Mouse (Mus musculus): ENCODE measurements at regions not wholly inside any gene's neighbourhood (a gene's known extent, or its start where the extent isn't known, plus 50 kb on each side); places are given as distances from the start of the nearest gene placed in this dataset.

GRCm38 (mm10) chr11:24423278-24423677, 345.4 kb downstream of the Bcl11a start:
- TF ChIP-seq CTCF (IDR thresholded peaks at IDR 0.05; ENCODE audit: low read depth, low read length) (no peak), POLR2A (IDR thresholded peaks at IDR 0.05; ENCODE audit: extremely low read depth, insufficient read depth, low read length) (no peak)
- Histone ChIP-seq H3K4me3 (ENCODE audit: insufficient read depth, low read depth, low read length) (no peak overlapping the region), H3K9ac (ENCODE audit: low read depth, low read length) (no peak overlapping the region), H3K36me3 (ENCODE audit: control insufficient read depth, insufficient read depth, low read length) (no peaks in the 10 kb centered on the region), H3K27ac (replicated peaks; ENCODE audit: insufficient read depth, low read depth, low read length) (no peak overlapping the region), H3K27me3 (ENCODE audit: control insufficient read depth, insufficient read depth, low read length) (no peaks in the 10 kb centered on the region), H3K79me2 (ENCODE audit: control insufficient read depth, insufficient read depth, low read length) (no peaks in the 10 kb centered on the region), H3K4me1 (ENCODE audit: control insufficient read depth, insufficient read depth, low read length) (no peaks in the 10 kb centered on the region)
- DNase-seq (ENCODE audit: extremely low read depth, low read depth, low spot score) = no peak
- WGBS = 77% methylated on average over 6 of the region's 6 CpGs

- Histone ChIP-seq H3K36me3 (ENCODE audit: control insufficient read depth, insufficient read depth, low read length) (no peaks in the 10 kb centered on the region), H3K9ac (ENCODE audit: low read depth, low read length) (no peak overlapping the region), H3K27ac (replicated peaks; ENCODE audit: insufficient read depth, low read depth, low read length) (no peak overlapping the region), H3K27me3 (ENCODE audit: control insufficient read depth, insufficient read depth, low read length) (no peaks in the 10 kb centered on the region), H3K79me2 (ENCODE audit: control insufficient read depth, insufficient read depth, low read length) (no peaks in the 10 kb centered on the region), H3K4me1 (ENCODE audit: control insufficient read depth, insufficient read depth, low read length) (no peaks in the 10 kb centered on the region), H3K4me3 (ENCODE audit: insufficient read depth, low read depth, low read length) (no peak overlapping the region)
- no peak for DNase-seq (ENCODE audit: extremely low read depth, low read depth, low spot score)
- no peak for TF ChIP-seq POLR2A (IDR thresholded peaks at IDR 0.05; ENCODE audit: extremely low read depth, insufficient read depth, low read length)
- TF ChIP-seq CTCF (IDR thresholded peaks at IDR 0.05; ENCODE audit: low read depth, low read length) = no peak
- 33% methylated on average over 5 of the region's 5 CpGs for WGBS
Observed at GRCm38 (mm10) chr11:24426995-24427883, 349.4 kb downstream of the Bcl11a start.

DNA sequence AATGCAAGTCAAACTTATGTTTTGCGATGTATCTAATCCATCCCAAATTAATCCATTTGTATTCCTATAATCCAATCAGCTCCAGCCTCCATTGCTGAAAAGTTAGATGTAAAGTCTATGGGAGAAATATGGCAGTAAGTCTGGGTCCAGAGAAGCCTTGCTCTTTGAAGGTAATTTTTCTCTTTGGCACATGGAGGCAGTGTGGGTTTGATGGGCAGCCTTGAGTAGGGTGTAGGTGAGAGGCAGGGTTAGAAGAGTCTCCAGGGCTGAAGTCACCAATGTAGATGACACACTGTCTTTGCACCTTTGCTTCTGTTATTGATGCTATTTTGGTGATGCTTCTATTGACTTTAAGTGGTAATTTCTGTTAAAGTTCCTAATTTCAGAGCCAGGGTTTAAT, 370.8 kb downstream of the Bcl11a start:
- TF ChIP-seq POLR2A (IDR thresholded peaks at IDR 0.05; ENCODE audit: extremely low read depth, insufficient read depth, low read length) (no peak), CTCF (IDR thresholded peaks at IDR 0.05; ENCODE audit: low read depth, low read length) (no peak)
- 95% methylated on average over 1 of the region's 1 CpGs for WGBS
- no peak overlapping the region for H3K27ac ChIP-seq (replicated peaks; ENCODE audit: insufficient read depth, low read depth, low read length)
- H3K4me3 ChIP-seq (ENCODE audit: insufficient read depth, low read depth, low read length) = no peak overlapping the region
- no peaks in the 10 kb centered on the region for H3K27me3 ChIP-seq (ENCODE audit: control insufficient read depth, insufficient read depth, low read length)
- no peak for DNase-seq (ENCODE audit: extremely low read depth, low read depth, low spot score)
- no peaks in the 10 kb centered on the region for H3K79me2 ChIP-seq (ENCODE audit: control insufficient read depth, insufficient read depth, low read length)
- H3K9ac ChIP-seq (ENCODE audit: low read depth, low read length) = no peak overlapping the region
- no peaks in the 10 kb centered on the region for H3K4me1 ChIP-seq (ENCODE audit: control insufficient read depth, insufficient read depth, low read length)
- no peaks in the 10 kb centered on the region for H3K36me3 ChIP-seq (ENCODE audit: control insufficient read depth, insufficient read depth, low read length)

GRCm38 (mm10) chr11:24452267-24452666, 374.4 kb downstream of the Bcl11a start:
- 72% methylated on average over 7 of the region's 7 CpGs for WGBS

DNA sequence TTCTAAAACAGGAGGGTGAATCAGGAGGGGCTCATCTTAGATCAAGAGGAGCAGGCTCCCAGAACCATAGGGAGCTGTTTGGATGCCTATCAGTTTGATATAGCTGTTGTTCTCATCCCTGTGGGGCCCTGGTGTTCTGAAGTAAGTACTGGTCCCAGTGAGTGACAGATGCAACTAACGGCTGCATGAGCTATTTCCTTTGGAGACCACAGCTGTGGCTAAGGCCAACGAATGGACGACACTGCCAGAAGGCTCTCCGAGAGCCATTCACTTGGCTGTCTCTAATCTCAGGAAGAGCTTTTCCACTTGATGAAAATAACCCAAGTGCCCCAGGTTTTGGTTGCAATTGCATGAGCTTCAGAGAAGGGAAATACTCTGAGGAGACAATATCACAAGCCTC, 386.8 kb downstream of the Bcl11a start:
- no peaks in the 10 kb centered on the region for H3K79me2 ChIP-seq (ENCODE audit: control insufficient read depth, insufficient read depth, low read length)
- no peak for TF ChIP-seq POLR2A (IDR thresholded peaks at IDR 0.05; ENCODE audit: extremely low read depth, insufficient read depth, low read length)
- TF ChIP-seq CTCF (IDR thresholded peaks at IDR 0.05; ENCODE audit: low read depth, low read length) = no peak
- WGBS = 76% methylated on average over 4 of the region's 4 CpGs
- no peak for DNase-seq (ENCODE audit: extremely low read depth, low read depth, low spot score)
- no peak overlapping the region for H3K4me3 ChIP-seq (ENCODE audit: insufficient read depth, low read depth, low read length)
- no peak overlapping the region for H3K9ac ChIP-seq (ENCODE audit: low read depth, low read length)
- H3K36me3 ChIP-seq (ENCODE audit: control insufficient read depth, insufficient read depth, low read length) = no peaks in the 10 kb centered on the region
- H3K27me3 ChIP-seq (ENCODE audit: control insufficient read depth, insufficient read depth, low read length) = no peaks in the 10 kb centered on the region
- H3K4me1 ChIP-seq (ENCODE audit: control insufficient read depth, insufficient read depth, low read length) = no peaks in the 10 kb centered on the region
- no peak overlapping the region for H3K27ac ChIP-seq (replicated peaks; ENCODE audit: insufficient read depth, low read depth, low read length)

More at GRCm38 (mm10) chr11:24452267-24452666, 374.4 kb downstream of the Bcl11a start:
- H3K4me1 ChIP-seq (ENCODE audit: control insufficient read depth, insufficient read depth, low read length) = no peaks in the 10 kb centered on the region
- H3K79me2 ChIP-seq (ENCODE audit: control insufficient read depth, insufficient read depth, low read length) = no peaks in the 10 kb centered on the region
- DNase-seq (ENCODE audit: extremely low read depth, low read depth, low spot score) = no peak
- H3K27me3 ChIP-seq (ENCODE audit: control insufficient read depth, insufficient read depth, low read length) = no peaks in the 10 kb centered on the region
- no peaks in the 10 kb centered on the region for H3K36me3 ChIP-seq (ENCODE audit: control insufficient read depth, insufficient read depth, low read length)
- no peak overlapping the region for H3K9ac ChIP-seq (ENCODE audit: low read depth, low read length)
- no peak overlapping the region for H3K27ac ChIP-seq (replicated peaks; ENCODE audit: insufficient read depth, low read depth, low read length)
- TF ChIP-seq POLR2A (IDR thresholded peaks at IDR 0.05; ENCODE audit: extremely low read depth, insufficient read depth, low read length) (no peak), CTCF (IDR thresholded peaks at IDR 0.05; ENCODE audit: low read depth, low read length) (no peak)
- H3K4me3 ChIP-seq (ENCODE audit: insufficient read depth, low read depth, low read length) = no peak overlapping the region

DNA sequence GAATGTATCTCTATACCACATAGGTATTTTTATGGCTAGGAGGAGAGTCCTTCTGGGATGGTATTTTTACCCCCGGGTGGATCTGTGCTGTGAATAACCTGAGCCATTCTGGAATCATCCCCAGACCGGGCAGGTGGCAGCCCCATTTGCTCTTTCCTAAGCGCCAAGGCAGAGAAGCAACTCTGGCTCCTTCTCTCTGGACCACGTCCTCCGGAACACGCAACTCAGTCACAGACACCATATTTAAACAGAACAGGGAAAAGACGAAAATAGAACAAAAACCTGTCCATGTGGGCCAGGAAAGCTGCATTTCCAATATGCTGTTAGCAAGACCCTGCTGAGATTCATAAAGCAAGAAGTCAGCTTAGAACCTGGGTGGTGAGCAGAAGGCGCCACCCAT, 389.6 kb downstream of the Bcl11a start:
- WGBS = 87% methylated on average over 8 of the region's 8 CpGs
- no peak for DNase-seq (ENCODE audit: extremely low read depth, low read depth, low spot score)
- H3K27me3 ChIP-seq (ENCODE audit: control insufficient read depth, insufficient read depth, low read length) = no peaks in the 10 kb centered on the region
- H3K79me2 ChIP-seq (ENCODE audit: control insufficient read depth, insufficient read depth, low read length) = no peaks in the 10 kb centered on the region
- no peak overlapping the region for H3K4me3 ChIP-seq (ENCODE audit: insufficient read depth, low read depth, low read length)
- no peaks in the 10 kb centered on the region for H3K4me1 ChIP-seq (ENCODE audit: control insufficient read depth, insufficient read depth, low read length)
- TF ChIP-seq CTCF (IDR thresholded peaks at IDR 0.05; ENCODE audit: low read depth, low read length) (no peak), POLR2A (IDR thresholded peaks at IDR 0.05; ENCODE audit: extremely low read depth, insufficient read depth, low read length) (no peak)
- H3K9ac ChIP-seq (ENCODE audit: low read depth, low read length) = no peak overlapping the region
- no peak overlapping the region for H3K27ac ChIP-seq (replicated peaks; ENCODE audit: insufficient read depth, low read depth, low read length)
- H3K36me3 ChIP-seq (ENCODE audit: control insufficient read depth, insufficient read depth, low read length) = no peaks in the 10 kb centered on the region
